Mouse (Mus musculus) CH12.LX (cell line): ENCODE measurements at regions not wholly inside any gene's neighbourhood (a gene's known extent, or its start where the extent isn't known, plus 50 kb on each side); places are given as distances from the start of the nearest gene placed in this dataset.

Experiments used
- DNase-seq: peaks from one replicate; pipeline ENCODE4 v3.0.0-alpha.2; 2013; ENCODE audit errors: extremely low read depth
- H3K27ac ChIP-seq: 2 replicates; pipeline ENCODE4 v1.5.1; 2012; ENCODE audit warnings: low read depth, mild to moderate bottlenecking, control low read depth, moderate library complexity; ENCODE audit not compliant: insufficient read depth
- H3K27me3 ChIP-seq: replicated peaks from 2 replicates; pipeline ENCODE3; 2012; ENCODE audit warnings: inconsistent platforms
- H3K36me3 ChIP-seq, 2 experiments: replicated peaks in 1 of 2; 2 replicates each; pipeline versions ENCODE3 to v1.6.1; 2012; ENCODE audit warnings: inconsistent platforms in 1 of 2, low read length in 1 of 2, mild to moderate bottlenecking in 1 of 2, mixed read lengths in 1 of 2, moderate library complexity in 1 of 2; ENCODE audit not compliant: control insufficient read depth in 1 of 2, insufficient read depth in 1 of 2
- H3K4me1 ChIP-seq, 2 experiments: 2 replicates each; pipeline ENCODE4 v1.6.1; 2012; ENCODE audit warnings: inconsistent platforms in 1 of 2, moderate library complexity in 1 of 2; ENCODE audit not compliant: insufficient read depth in 2 of 2, control insufficient read depth in 1 of 2
- H3K4me2 ChIP-seq: 2 replicates; pipeline ENCODE4 v1.6.1; 2012; ENCODE audit warnings: low read depth, mild to moderate bottlenecking, control low read depth; ENCODE audit not compliant: poor library complexity, insufficient read depth, severe bottlenecking
- H3K4me3 ChIP-seq, 3 experiments: fragments of 150-350 bp in 1 of 3; sonication (generic) in 1 of 3; replicated peaks in 1 of 3; 2 replicates each; pipeline versions ENCODE3 to v1.5.1; 2011 to 2012; ENCODE audit warnings: low read depth in 2 of 3, low read length in 2 of 3, mild to moderate bottlenecking in 2 of 3, moderate library complexity in 2 of 3, control low read depth in 1 of 3, improper control_type of control experiment in 1 of 3, inconsistent platforms in 1 of 3, mixed read lengths in 1 of 3; ENCODE audit not compliant: poor library complexity in 1 of 3
- H3K79me2 ChIP-seq: replicated peaks from 2 replicates; pipeline ENCODE4 v1.6.1; 2012; ENCODE audit warnings: mild to moderate bottlenecking, moderate library complexity; ENCODE audit not compliant: control insufficient read depth, poor library complexity, insufficient read depth, severe bottlenecking; ENCODE audit errors: extremely low read depth
- H3K9ac ChIP-seq: 2 replicates; pipeline ENCODE4 v1.6.1; 2012; ENCODE audit warnings: low read depth, mild to moderate bottlenecking, control low read depth, moderate library complexity; ENCODE audit not compliant: insufficient read depth
- H3K9me3 ChIP-seq: replicated peaks from 2 replicates; pipeline ENCODE3; 2012; ENCODE audit warnings: low read length, inconsistent platforms, mixed read lengths
- CHD2 ChIP-seq: IDR thresholded peaks from 2 replicates; pipeline ENCODE4 v1.6.1; 2011; ENCODE audit warnings: low read length, improper control_type of control experiment
- ELF1 ChIP-seq: IDR thresholded peaks from 2 replicates; pipeline ENCODE4 v1.6.1; 2014; ENCODE audit warnings: low read depth, mild to moderate bottlenecking, inconsistent platforms, low read length, improper control_type of control experiment
- ETS1 ChIP-seq: conservative IDR thresholded peaks from 2 replicates; pipeline ENCODE4 v1.6.1; 2012; ENCODE audit warnings: low read depth, mild to moderate bottlenecking, inconsistent platforms, low read length, improper control_type of control experiment, moderate library complexity
- IRF4 ChIP-seq: IDR thresholded peaks from 2 replicates; pipeline ENCODE4 v1.6.1; 2014; ENCODE audit warnings: low read depth, mild to moderate bottlenecking, inconsistent platforms, low read length, improper control_type of control experiment
- MAX ChIP-seq: IDR thresholded peaks from 2 replicates; pipeline ENCODE4 v1.6.1; 2011; ENCODE audit warnings: low read length, improper control_type of control experiment
- MEF2A ChIP-seq: IDR thresholded peaks from 2 replicates; pipeline ENCODE4 v1.6.1; 2014; ENCODE audit warnings: low read depth, mild to moderate bottlenecking, inconsistent platforms, low read length, improper control_type of control experiment, borderline replicate concordance
- MXI1 ChIP-seq: IDR thresholded peaks from 2 replicates; pipeline ENCODE4 v1.6.1; 2011; ENCODE audit warnings: mild to moderate bottlenecking, low read depth, low read length, improper control_type of control experiment
- NRF1 ChIP-seq: IDR thresholded peaks from 2 replicates; pipeline ENCODE4 v1.6.1; 2014; ENCODE audit warnings: low read depth, mild to moderate bottlenecking, inconsistent platforms, low read length, improper control_type of control experiment, moderate library complexity
- PAX5 ChIP-seq: IDR thresholded peaks from 2 replicates; pipeline ENCODE4 v1.6.1; 2012; ENCODE audit warnings: low read length, inconsistent platforms, mixed read lengths
- POLR2A ChIP-seq: IDR thresholded peaks from 2 replicates; pipeline ENCODE4 v1.6.1; 2011; ENCODE audit warnings: low read depth, mild to moderate bottlenecking, improper control_type of control experiment, low read length
- RAD21 ChIP-seq: IDR thresholded peaks from 2 replicates; pipeline ENCODE4 v1.6.1; 2011; ENCODE audit warnings: low read depth, mild to moderate bottlenecking, low read length, improper control_type of control experiment, moderate library complexity
- RCOR1 ChIP-seq: conservative IDR thresholded peaks from 2 replicates; pipeline ENCODE4 v1.6.1; 2012; ENCODE audit warnings: low read depth, mild to moderate bottlenecking, inconsistent platforms, low read length, improper control_type of control experiment
- SIN3A ChIP-seq: IDR thresholded peaks from 2 replicates; pipeline ENCODE4 v1.6.1; 2012; ENCODE audit warnings: low read length, improper control_type of control experiment, inconsistent platforms
- SMC3 ChIP-seq: IDR thresholded peaks from 2 replicates; pipeline ENCODE4 v1.6.1; 2011; ENCODE audit warnings: low read depth, low read length, improper control_type of control experiment
- TBP ChIP-seq: conservative IDR thresholded peaks from 2 replicates; pipeline ENCODE4 v1.6.1; 2011; ENCODE audit warnings: low read depth, low read length, improper control_type of control experiment
- TCF12 ChIP-seq: IDR thresholded peaks from 2 replicates; pipeline ENCODE4 v1.6.1; 2014; ENCODE audit warnings: low read depth, mild to moderate bottlenecking, inconsistent platforms, low read length, improper control_type of control experiment
- UBTF ChIP-seq: IDR thresholded peaks from 2 replicates; pipeline ENCODE4 v1.6.1; 2012; ENCODE audit warnings: low read depth, mild to moderate bottlenecking, inconsistent platforms, low read length, improper control_type of control experiment, moderate library complexity
- USF2 ChIP-seq: conservative IDR thresholded peaks from 2 replicates; pipeline ENCODE4 v1.6.1; 2011; ENCODE audit warnings: low read depth, low read length, improper control_type of control experiment
- ZC3H11A ChIP-seq: IDR thresholded peaks from 2 replicates; pipeline ENCODE4 v1.6.1; 2012; ENCODE audit warnings: low read depth, mild to moderate bottlenecking, inconsistent platforms, low read length, improper control_type of control experiment
- ZKSCAN1 ChIP-seq: IDR thresholded peaks from 2 replicates; pipeline ENCODE4 v1.6.1; 2012; ENCODE audit warnings: low read depth, inconsistent platforms, low read length, improper control_type of control experiment, borderline replicate concordance
- dilution Hi-C: fragments of 300-500 bp; cut with MboI; formaldehyde crosslinking; loops from 2 replicates; pipeline ENCODE4 v1.14.3; 2020; ENCODE audit warnings: low sequenced_read_pairs; ENCODE audit not compliant: extremely low pct_unique_long_range_greater_than_20kb, extremely low pct_ligation_motif_present
- in situ Hi-C: fragments of 300-500 bp; cut with MboI; formaldehyde crosslinking; loops from 3 replicates; pipeline ENCODE4 v1.14.3; 2019; ENCODE audit warnings: low sequenced_read_pairs, low pct_ligation_motif_present, low pct_unique_long_range_greater_than_20kb, mixed read lengths

- H3K79me2 ChIP-seq: no peaks in the 10 kb centered on the region
- H3K27me3 ChIP-seq: peaks cover 2% of the 10 kb centered on the region
- H3K4me1 ChIP-seq: no peaks in the 10 kb centered on the region; a peak in 1 of 4 replicates
- in situ Hi-C loops: no loop called here
- no peak overlapping the region for H3K27ac ChIP-seq
- TF ChIP-seq PAX5 (no peak), POLR2A (no peak), ZKSCAN1 (no peak), CHD2 (no peak), SIN3A (no peak), MXI1 (no peak), TCF12 (no peak), NRF1 (no peak), SMC3 (no peak), ZC3H11A (no peak), IRF4 (no peak), TBP (no peak), RCOR1 (no peak), MAX (no peak), UBTF (no peak)
- peaks cover 2% of the 10 kb centered on the region for H3K9me3 ChIP-seq
- no peak overlapping the region for H3K4me2 ChIP-seq
- H3K9ac ChIP-seq: no peak overlapping the region
- DNase-seq: no peak
- H3K36me3 ChIP-seq: no peaks in the 10 kb centered on the region
- H3K4me3 ChIP-seq: no peak overlapping the region
- dilution Hi-C loops: no loop called here
Measured at GRCm38 (mm10) chr11:12558176-12558575, 93.4 kb upstream of the Cobl start.

- H3K4me1 ChIP-seq: no peaks in the 10 kb centered on the region; a peak in 1 of 4 replicates
- H3K9me3 ChIP-seq: no peaks in the 10 kb centered on the region
- H3K4me2 ChIP-seq: no peak overlapping the region
- H3K9ac ChIP-seq: no peak overlapping the region
- no peak overlapping the region for H3K4me3 ChIP-seq
- H3K27me3 ChIP-seq: no peaks in the 10 kb centered on the region
- dilution Hi-C loops (no loop called here), in situ Hi-C loops (loop anchor here (25.0 kb wide), 1 partner anchor 733 kb away; the partner anchor contains the start of gene Fignl1)
- no peaks in the 10 kb centered on the region for H3K36me3 ChIP-seq
- TF ChIP-seq TCF12: no peak
- TF ChIP-seq MXI1: no peak
- TF ChIP-seq RAD21: no peak
- no peak for TF ChIP-seq UBTF
- no peak for TF ChIP-seq PAX5
- TF ChIP-seq ETS1: no peak
- TF ChIP-seq USF2: no peak
- TF ChIP-seq ELF1: no peak
- no peak for TF ChIP-seq MEF2A
- TF ChIP-seq TBP: no peak
- DNase-seq: no peak
- H3K27ac ChIP-seq: no peak overlapping the region
- no peaks in the 10 kb centered on the region for H3K79me2 ChIP-seq
Measured at GRCm38 (mm10) chr11:12545771-12546170, 81.0 kb upstream of the Cobl start.
